Mouse (Mus musculus) midbrain, postnatal 0 days (tissue): Measurements from ENCODE around the gene Erh. TPM values are rescaled to one million over a fixed set of nuclear protein-coding genes. Genes with fewer than 3 reads are reported as not detected.

Experiments used
- ATAC-seq: fragments of 200-750 bp; cut with Nextera tagmentation; 2 replicates; pipeline ENCODE4 v1.8.0; 2017; ENCODE audit warnings: moderate number of reproducible peaks, mild to moderate bottlenecking, moderate TSS enrichment, moderate library complexity; ENCODE audit not compliant: low FRiP score
- DNase-seq: peaks from one replicate; pipeline ENCODE4 v3.0.0-alpha.2; 2015; ENCODE audit warnings: low spot score
- H3K27ac ChIP-seq: fragments of 300-500 bp; sonication (generic); 2 replicates; pipeline ENCODE4 v1.5.1; 2014; ENCODE audit warnings: low read depth, mild to moderate bottlenecking, low read length, mixed read lengths
- H3K27me3 ChIP-seq: fragments of 300-500 bp; sonication (generic); 2 replicates; pipeline ENCODE4 v1.6.1; 2014; ENCODE audit warnings: low read length, control low read depth, mixed read lengths; ENCODE audit not compliant: insufficient read depth
- H3K36me3 ChIP-seq: fragments of 300-500 bp; sonication (generic); 2 replicates; pipeline ENCODE4 v1.6.1; 2014; ENCODE audit warnings: low read length, control low read depth, mixed read lengths; ENCODE audit not compliant: insufficient read depth
- H3K4me1 ChIP-seq: fragments of 300-500 bp; sonication (generic); 2 replicates; pipeline ENCODE4 v1.6.1; 2014; ENCODE audit warnings: mild to moderate bottlenecking, control low read depth, antibody characterized with exemption, low read length, mixed read lengths; ENCODE audit not compliant: insufficient read depth
- H3K4me2 ChIP-seq: fragments of 300-500 bp; sonication (generic); 2 replicates; pipeline ENCODE4 v1.6.1; 2014; ENCODE audit warnings: low read depth, mild to moderate bottlenecking, low read length, mixed read lengths; ENCODE audit not compliant: poor library complexity, severe bottlenecking
- H3K4me3 ChIP-seq: fragments of 300-500 bp; sonication (generic); 2 replicates; pipeline ENCODE4 v1.5.1; 2014; ENCODE audit warnings: low read depth, mild to moderate bottlenecking, low read length, moderate library complexity
- H3K9ac ChIP-seq: fragments of 300-500 bp; sonication (generic); replicated peaks from 2 replicates; pipeline ENCODE4 v1.6.1; 2014; ENCODE audit warnings: mild to moderate bottlenecking, low read length, moderate library complexity, mixed read lengths; ENCODE audit not compliant: poor library complexity, severe bottlenecking
- H3K9me3 ChIP-seq: fragments of 300-500 bp; sonication (generic); 2 replicates; pipeline ENCODE4 v1.6.1; 2016; ENCODE audit warnings: low read length, control low read depth
- CTCF ChIP-seq: IDR thresholded peaks from 2 replicates; pipeline ENCODE4 v1.5.1; 2016; ENCODE audit warnings: antibody characterized with exemption, mild to moderate bottlenecking
- WGBS: fragments of 180-500 bp; shearing (Covaris S2); extraction: QIAGEN DNeasy Blood & Tissue Kit; methylation state at CpG from one replicate; pipeline ENCODE4 v1.1.7; 2014; 5-methylcytosine and 5-hydroxymethylcytosine counted together
- polyA plus RNA-seq: library from polyadenylated mRNA; unstranded; fragments of >200 nt; fragmentation: Nextera tagmentation; extraction: Ambion mirVana; gene quantifications from 2 replicates; pipeline ENCODE4 v1.2.1, GENCODE M21; 2015
- total RNA-seq: library from RNA; depleted of rRNA; stranded (reverse); fragments of >200 nt; gene quantifications from 2 replicates; pipeline ENCODE4 v1.2.3, GENCODE M21; 2014; rRNA removed

Gene Erh
- total and polyA plus RNA-seq, 2 experiments from 2014 or later = 83.4 to 281 TPM

DNA sequence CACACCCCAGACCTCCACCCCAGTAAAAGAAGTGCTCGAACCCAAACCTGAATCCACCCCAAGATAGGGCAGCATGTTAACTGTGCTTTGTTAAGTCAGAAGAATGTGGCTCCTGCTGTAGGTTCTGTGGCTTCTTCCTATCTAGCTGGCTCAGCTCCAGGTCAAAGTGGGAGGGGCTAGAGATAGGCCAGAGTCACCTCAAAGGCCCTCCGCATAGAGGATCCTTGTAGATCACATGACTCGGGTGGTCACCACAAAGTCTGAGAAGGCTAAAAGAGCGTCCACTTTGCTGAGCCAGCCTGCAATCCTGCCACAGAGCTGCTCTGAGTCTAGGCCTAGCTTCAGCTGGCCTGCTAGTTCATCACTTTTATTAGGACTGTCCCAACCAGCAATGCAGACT, 50.0 kb downstream of the Erh start:
- Histone ChIP-seq H3K9me3 (no peaks in the 10 kb centered on the region), H3K9ac (no peak overlapping the region), H3K36me3 (peaks cover 31% of the 10 kb centered on the region), H3K4me3 (no peak overlapping the region), H3K27me3 (no peaks in the 10 kb centered on the region), H3K4me1 (no peaks in the 10 kb centered on the region), H3K4me2 (no peak overlapping the region), H3K27ac (no peak overlapping the region)
- DNase-seq (no peak), ATAC-seq (no peak)
- WGBS = 90% methylated on average over 4 of the region's 4 CpGs
- no peak for TF ChIP-seq CTCF

DNA sequence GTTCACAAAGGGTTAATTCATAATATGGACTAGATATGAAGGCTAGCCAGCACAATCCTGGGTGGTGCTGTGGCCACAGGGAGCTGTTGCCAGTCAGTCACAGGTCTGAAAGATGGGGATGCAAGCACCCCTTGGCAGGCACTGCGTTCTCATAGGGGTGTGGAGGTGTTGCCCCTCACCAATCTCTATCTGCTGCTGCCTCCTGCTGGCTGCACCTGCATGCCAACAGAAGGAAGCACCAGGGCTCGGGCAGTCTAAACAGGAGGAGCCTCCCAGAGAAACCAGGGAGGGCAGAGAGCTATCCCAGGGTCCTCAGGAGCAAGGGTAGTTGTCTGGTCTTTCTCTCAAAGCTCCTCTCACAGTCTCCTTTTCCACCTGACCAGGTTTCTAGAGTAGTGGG, 59.2 kb downstream of the Erh start:
- no peaks in the 10 kb centered on the region for H3K9me3 ChIP-seq
- ATAC-seq (no peak), DNase-seq (no peak)
- H3K4me1 ChIP-seq = no peaks in the 10 kb centered on the region
- no peak overlapping the region for H3K27ac ChIP-seq
- H3K9ac ChIP-seq = no peak overlapping the region
- TF ChIP-seq CTCF = peak; percentile 53
- peaks cover 26% of the 10 kb centered on the region for H3K36me3 ChIP-seq
- no peaks in the 10 kb centered on the region for H3K27me3 ChIP-seq
- 53% methylated on average over 2 of the region's 2 CpGs for WGBS
- H3K4me3 ChIP-seq = no peak overlapping the region
- no peak overlapping the region for H3K4me2 ChIP-seq

Other genes with a start within 250 kb of the Erh start
- 71.6 and 97.6 TPM in 2 replicates for gene Dcaf5, start 207.7 kb downstream of the Erh start, total RNA-seq
- 17.6 and 19.4 TPM in 2 replicates for gene Dcaf5, start 207.7 kb downstream of the Erh start, polyA plus RNA-seq
- gene Exd2, start 181.2 kb downstream of the Erh start, total RNA-seq = 40.0 and 43.1 TPM in 2 replicates
- 31.5 and 32.7 TPM in 2 replicates for gene Exd2, start 181.2 kb downstream of the Erh start, polyA plus RNA-seq
- gene Galnt16, start 126.1 kb downstream of the Erh start, total RNA-seq = 83.0 and 83.5 TPM in 2 replicates
- gene Galnt16, start 126.1 kb downstream of the Erh start, polyA plus RNA-seq = 41.1 and 41.6 TPM in 2 replicates
- gene Slc39a9, start 458 bp downstream of the Erh start, total RNA-seq = 17.6 and 23.9 TPM in 2 replicates
- gene Slc39a9, start 458 bp downstream of the Erh start, polyA plus RNA-seq = 19.3 and 19.7 TPM in 2 replicates
- gene Plekhd1, start 48.2 kb upstream of the Erh start, total RNA-seq = 4.9 and 6.6 TPM in 2 replicates
- gene Plekhd1, start 48.2 kb upstream of the Erh start, polyA plus RNA-seq = 2.9 and 3.3 TPM in 2 replicates
- gene Ccdc177, start 116.3 kb upstream of the Erh start, total RNA-seq = 22.4 and 25.5 TPM in 2 replicates
- gene Ccdc177, start 116.3 kb upstream of the Erh start, polyA plus RNA-seq = 2.1 and 2.4 TPM in 2 replicates
- 17.3 and 22.5 TPM in 2 replicates for gene Susd6, start 146.2 kb upstream of the Erh start, total RNA-seq
- 6.4 and 7.4 TPM in 2 replicates for gene Susd6, start 146.2 kb upstream of the Erh start, polyA plus RNA-seq